Mouse (Mus musculus): Measurements from ENCODE around the gene Crabp1. TPM values are rescaled to one million over a fixed set of nuclear protein-coding genes. Genes with fewer than 3 reads are reported as not detected.

Crabp1 gene
- polyA plus RNA-seq, 1 experiment from 2014 or later: 7.5 TPM

- Histone ChIP-seq H3K9ac (no peak overlapping the region), H3K27ac (no peak overlapping the region), H3K4me2 (no peak overlapping the region), H3K27me3 (replicated peaks) (peaks cover 15% of the 10 kb centered on the region; the same call in 1 of the 2 replicates), H3K9me3 (replicated peaks) (no peaks in the 10 kb centered on the region), H3K36me3 (no peaks in the 10 kb centered on the region), H3K4me1 (no peaks in the 10 kb centered on the region), H3K4me3 (no peak overlapping the region)
- 55% methylated on average over 5 of the region's 5 CpGs for WGBS (ENCODE audit: insufficient replicate concordance)
- no peak for ATAC-seq
These were observed 57.0 kb downstream of the Crabp1 start for GRCm38 (mm10) chr9:54821442-54822100.

Other genes starting within 250 kb of the Crabp1 start
- not detected in 2 replicates for gene Sh2d7, start 225.8 kb upstream of the Crabp1 start, polyA plus RNA-seq (2016; fragmentation: Nextera tagmentation; extraction: Ambion mirVana)
- 2.6 and 2.7 TPM in 2 replicates for gene Cib2, start 204.5 kb upstream of the Crabp1 start, polyA plus RNA-seq (2016; fragmentation: Nextera tagmentation; extraction: Ambion mirVana)
- 142 and 150 TPM in 2 replicates for gene Idh3a, start 178.4 kb upstream of the Crabp1 start, polyA plus RNA-seq (2016; fragmentation: Nextera tagmentation; extraction: Ambion mirVana)
- 0.24 and 0.30 TPM in 2 replicates for gene Acsbg1, start 102.9 kb upstream of the Crabp1 start, polyA plus RNA-seq (2016; fragmentation: Nextera tagmentation; extraction: Ambion mirVana)
- gene Dnaja4, start 65.9 kb upstream of the Crabp1 start, polyA plus RNA-seq (2016; fragmentation: Nextera tagmentation; extraction: Ambion mirVana): 24.3 and 26.5 TPM in 2 replicates
- 124 and 127 TPM in 2 replicates for gene Wdr61, start 30.2 kb upstream of the Crabp1 start, polyA plus RNA-seq (2016; fragmentation: Nextera tagmentation; extraction: Ambion mirVana)
- gene Ireb2, start 99.0 kb downstream of the Crabp1 start, polyA plus RNA-seq (2016; fragmentation: Nextera tagmentation; extraction: Ambion mirVana): 17.9 and 18.2 TPM in 2 replicates
- gene Hykk, start 152.5 kb downstream of the Crabp1 start, polyA plus RNA-seq (2016; fragmentation: Nextera tagmentation; extraction: Ambion mirVana): 1.8 TPM in 2 replicates
- 211 and 216 TPM in 2 replicates for gene Psma4, start 186.0 kb downstream of the Crabp1 start, polyA plus RNA-seq (2016; fragmentation: Nextera tagmentation; extraction: Ambion mirVana)
- 0.48 and 0.61 TPM in 2 replicates for gene AY074887, start 186.2 kb downstream of the Crabp1 start, polyA plus RNA-seq (2016; fragmentation: Nextera tagmentation; extraction: Ambion mirVana)
- 0.06 and 0.20 TPM in 2 replicates for gene Chrna5, start 216.1 kb downstream of the Crabp1 start, polyA plus RNA-seq (2016; fragmentation: Nextera tagmentation; extraction: Ambion mirVana)